Mouse (Mus musculus): ENCODE results near the gene Zfp398.

The Zfp398 gene

GRCm38 (mm10) chr6:47835482-47835983 lies at the start of gene Zfp398:
Gene Zfp398, plus strand, starts transcription at chr6:47835661.
- peak; percentile 91 for DNase-seq (ENCODE audit: low spot score)

- peak; percentile 91 for DNase-seq (ENCODE audit: low spot score)
Measured at GRCm38 (mm10) chr6:47787941-47788736, 47.3 kb upstream of the Zfp398 start.

- DNase-seq (ENCODE audit: low spot score) = no peak
Measured at GRCm38 (mm10) chr6:47788821-47789220, 46.6 kb upstream of the Zfp398 start.

- no peak for DNase-seq (ENCODE audit: low spot score)
Measured at GRCm38 (mm10) chr6:47790745-47791144, 44.7 kb upstream of the Zfp398 start.

GRCm38 (mm10) chr6:47792533-47792932 lies 42.9 kb upstream of the Zfp398 start:
- no peak for DNase-seq (ENCODE audit: low spot score)

GRCm38 (mm10) chr6:47793284-47793683 lies 42.2 kb upstream of the Zfp398 start:
- DNase-seq (ENCODE audit: low spot score) = no peak

GRCm38 (mm10) chr6:47794106-47794830 lies 41.2 kb upstream of the Zfp398 start:
- DNase-seq (ENCODE audit: low spot score) = no peak

GRCm38 (mm10) chr6:47799079-47799478 lies 36.4 kb upstream of the Zfp398 start:
- no peak for DNase-seq (ENCODE audit: low spot score)

GRCm38 (mm10) chr6:47805520-47805919 lies 29.9 kb upstream of the Zfp398 start:
- no peak for DNase-seq (ENCODE audit: low spot score)

GRCm38 (mm10) chr6:47807419-47807818 lies 28.0 kb upstream of the Zfp398 start:
- no peak for DNase-seq (ENCODE audit: low spot score)

- no peak for DNase-seq (ENCODE audit: low spot score)
Measured at GRCm38 (mm10) chr6:47808545-47808944, 26.9 kb upstream of the Zfp398 start.

GRCm38 (mm10) chr6:47809053-47809452 lies 26.4 kb upstream of the Zfp398 start:
- no peak for DNase-seq (ENCODE audit: low spot score)

GRCm38 (mm10) chr6:47810181-47810580 lies 25.3 kb upstream of the Zfp398 start:
- DNase-seq (ENCODE audit: low spot score) = no peak

- no peak for DNase-seq (ENCODE audit: low spot score)
Measured at GRCm38 (mm10) chr6:47811324-47811723, 24.1 kb upstream of the Zfp398 start.

GRCm38 (mm10) chr6:47812271-47812915 lies 23.1 kb upstream of the Zfp398 start:
- DNase-seq (ENCODE audit: low spot score) = peak; percentile 29

GRCm38 (mm10) chr6:47813257-47813878 lies 22.1 kb upstream of the Zfp398 start, which contains the start of gene Pdia4:
Gene Pdia4, minus strand, starts transcription at chr6:47813430.
- DNase-seq (ENCODE audit: low spot score) = peak; percentile 100

- DNase-seq (ENCODE audit: low spot score) = no peak
Measured at GRCm38 (mm10) chr6:47816151-47816550, 19.3 kb upstream of the Zfp398 start.

GRCm38 (mm10) chr6:47818721-47819120 lies 16.7 kb upstream of the Zfp398 start:
- no peak for DNase-seq (ENCODE audit: low spot score)

GRCm38 (mm10) chr6:47819626-47820325 lies 15.7 kb upstream of the Zfp398 start:
- no peak for DNase-seq (ENCODE audit: low spot score)

- no peak for DNase-seq (ENCODE audit: low spot score)
Measured at GRCm38 (mm10) chr6:47821236-47821635, 14.2 kb upstream of the Zfp398 start.

GRCm38 (mm10) chr6:47821776-47822175 lies 13.7 kb upstream of the Zfp398 start:
- DNase-seq (ENCODE audit: low spot score) = no peak
